Mouse (Mus musculus): ENCODE results near the gene Olfr1416.

Gene Olfr1416

DNA sequence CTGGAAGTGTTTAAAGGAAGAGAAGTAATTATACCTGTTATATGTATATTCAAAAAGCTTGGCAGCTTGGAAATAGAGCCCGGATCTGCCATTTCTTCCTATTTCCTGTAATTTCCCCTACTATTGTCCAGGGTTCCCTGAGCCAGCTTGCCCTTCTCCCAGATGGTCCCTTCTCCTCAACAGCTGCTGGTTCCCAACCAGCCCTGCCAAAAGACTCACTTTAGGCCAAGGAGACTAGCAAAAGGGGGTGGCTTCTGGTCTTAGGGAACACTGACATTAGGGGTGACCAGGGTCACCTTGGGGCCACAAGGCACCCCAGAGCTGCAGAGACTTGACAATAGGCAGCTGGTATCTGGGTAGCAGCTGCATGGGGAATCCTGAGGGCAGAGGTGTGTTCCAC is 49.9 kb downstream of the Olfr1416 start:
- in situ Hi-C loops (cut with MboI; ENCODE audit: low sequenced_read_pairs): no loop called here

DNA sequence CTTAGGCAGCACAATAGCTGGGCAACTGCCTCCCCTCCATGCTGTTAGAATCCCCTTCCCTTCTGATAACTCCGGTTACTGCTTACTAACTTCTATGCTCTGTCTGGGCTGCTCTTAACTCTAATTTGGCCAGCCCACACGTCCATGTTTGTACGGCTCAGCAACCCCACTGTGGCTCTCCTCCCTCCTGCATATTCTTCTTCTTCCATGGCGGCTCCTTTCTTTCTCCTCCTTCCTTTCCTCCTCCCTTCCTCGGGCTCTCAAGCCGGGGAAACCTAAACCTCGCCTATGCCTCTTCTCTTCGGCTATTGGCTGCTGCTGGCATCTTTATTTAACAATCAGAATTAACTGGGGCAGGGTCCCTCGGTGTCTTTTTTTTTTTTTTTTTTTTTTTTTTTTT is 52.1 kb downstream of the Olfr1416 start:
- in situ Hi-C loops (cut with MboI; ENCODE audit: low sequenced_read_pairs): no loop called here

DNA sequence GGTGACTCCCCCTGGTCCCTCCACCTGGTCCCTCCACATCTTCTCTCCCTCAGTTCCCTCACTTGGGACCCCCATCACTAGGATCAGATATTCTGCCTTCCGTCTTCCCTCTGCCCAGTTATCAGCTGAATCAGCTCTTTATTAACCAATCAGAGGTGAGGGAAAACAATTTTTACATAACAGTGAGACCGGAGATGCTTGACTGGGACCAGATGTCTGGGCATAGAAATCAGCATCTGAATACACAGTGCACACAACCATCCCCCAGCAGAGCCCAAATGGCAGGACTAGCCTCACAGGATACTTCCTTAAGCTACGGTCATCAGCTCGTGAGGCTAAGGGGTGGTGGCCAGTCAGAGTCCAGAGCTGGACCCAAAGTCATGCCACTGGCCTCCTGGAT is 52.8 kb downstream of the Olfr1416 start:
- in situ Hi-C loops (cut with MboI; ENCODE audit: low sequenced_read_pairs): no loop called here

DNA sequence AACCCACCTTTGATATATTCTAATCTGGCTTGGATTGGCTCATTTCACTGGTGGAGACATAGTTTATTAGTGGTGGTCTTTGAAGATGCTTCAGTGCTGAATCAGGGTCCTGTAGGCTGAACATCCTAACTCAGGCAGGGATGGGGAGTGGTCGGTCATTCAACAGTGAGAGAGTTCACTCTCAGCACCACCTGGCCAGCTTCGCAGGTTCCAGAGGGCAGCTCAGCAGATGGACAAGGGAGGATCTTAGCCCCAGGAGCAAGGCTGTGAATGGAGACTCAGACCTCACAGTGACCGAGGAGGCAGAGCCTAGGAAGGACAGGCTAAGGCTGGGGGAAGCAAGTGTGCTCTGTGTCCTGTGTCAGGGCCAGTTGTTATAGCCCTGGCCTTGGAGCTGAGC is 53.5 kb downstream of the Olfr1416 start:
- in situ Hi-C loops (cut with MboI; ENCODE audit: low sequenced_read_pairs): no loop called here

DNA sequence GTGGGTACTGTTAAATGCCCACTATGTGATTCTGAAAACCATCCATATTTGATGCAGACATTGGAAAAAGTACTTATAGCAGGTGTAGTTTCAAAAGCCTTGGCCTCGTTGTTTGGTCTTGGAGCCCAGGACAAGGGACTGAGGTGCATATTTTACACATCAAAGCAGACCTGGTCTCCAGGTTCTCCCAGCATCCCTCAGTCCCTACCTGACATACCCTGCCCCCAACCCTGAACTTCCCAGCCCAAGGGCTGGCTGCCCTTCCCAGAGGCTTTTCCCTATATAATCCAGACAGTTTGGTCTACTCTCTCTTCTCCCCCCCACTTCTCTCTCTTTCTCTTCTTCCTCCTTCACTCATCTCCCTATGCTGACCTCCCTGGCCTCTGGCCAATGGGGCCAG is 53.9 kb downstream of the Olfr1416 start:
- in situ Hi-C loops (cut with MboI; ENCODE audit: low sequenced_read_pairs): no loop called here
